Mouse (Mus musculus): Measurements from ENCODE around the gene Igfbp3. TPM values are rescaled to one million over a fixed set of nuclear protein-coding genes. Genes with fewer than 3 reads are reported as not detected.
A peak's percentile ranks its signal among the peaks of the same experiment; 100 is the strongest.
"Not testable (repeated sequence)": the region's sequence is repeated elsewhere in the genome, so short reads cannot be mapped to it uniquely, and the experiment has no call there.

The Igfbp3 gene
- 10 to 100 TPM; 10.3 to 14.5 (median 11.6) TPM for total RNA-seq (2022)

DNA sequence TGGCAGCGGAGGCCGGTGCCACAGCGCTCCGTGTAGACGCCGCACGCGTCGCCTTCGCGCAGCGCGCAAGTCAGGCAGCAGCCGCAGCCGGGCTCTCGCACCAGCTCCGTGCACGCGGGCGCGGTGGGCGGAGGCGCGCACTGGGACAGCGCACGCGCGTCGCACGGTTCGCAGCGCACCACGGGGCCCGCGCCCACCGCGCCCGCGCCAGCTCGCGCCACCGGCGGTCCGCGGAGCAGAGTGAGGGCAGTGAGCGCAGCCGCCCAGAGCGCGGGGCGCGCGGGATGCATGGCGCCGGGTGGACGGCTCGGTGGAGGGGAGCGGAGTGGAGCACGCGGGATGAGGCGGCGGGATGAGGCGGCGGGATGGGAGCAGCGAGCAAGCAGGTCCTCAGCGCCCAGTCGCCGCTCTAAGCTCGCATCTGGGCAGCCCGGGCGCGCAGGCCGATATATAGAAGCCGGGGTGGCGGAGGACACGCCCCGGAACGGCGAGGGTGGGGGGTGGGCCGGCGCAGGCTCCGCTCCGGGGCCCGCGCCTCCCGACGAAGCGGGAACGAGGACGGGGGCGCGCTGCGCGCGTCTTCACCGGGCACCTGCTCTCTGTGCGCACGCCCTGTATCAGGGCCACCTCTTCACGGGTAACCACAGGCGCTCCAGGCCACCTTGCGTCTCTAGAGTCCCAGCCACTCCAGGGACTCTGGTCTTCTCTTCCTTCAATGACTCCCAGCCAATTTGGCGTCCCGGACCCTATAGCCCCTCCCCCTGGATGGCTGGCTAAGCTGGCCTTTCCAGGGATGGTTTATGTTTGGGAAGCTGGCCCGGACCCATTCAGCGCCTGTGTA lies at the start of gene Igfbp3:
Gene Igfbp3 (minus strand): TSS at position 423 of the 841 bp plus-strand sequence.
- DNase-seq (ENCODE audit: low spot score in 2 of 2) = peak; percentile 58 to 80

DNA sequence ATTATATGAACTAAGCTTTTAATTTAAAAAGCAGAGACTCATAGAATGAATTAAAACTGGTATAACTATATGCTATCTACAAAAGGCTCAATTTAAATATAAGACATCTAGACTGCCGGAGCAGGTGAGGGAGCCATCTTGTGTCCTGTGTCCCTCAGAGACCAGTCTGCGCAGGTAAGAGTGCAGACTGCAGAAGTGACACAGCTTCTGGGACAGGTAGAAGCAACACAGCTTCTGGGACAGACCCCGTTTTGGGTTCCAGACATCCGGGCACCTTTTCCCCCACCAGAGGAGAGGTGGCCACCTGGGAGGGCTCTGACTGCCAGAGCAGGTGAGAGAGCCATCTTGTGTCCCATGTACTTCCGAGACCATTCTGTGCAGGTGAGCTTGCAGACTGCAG lies 37.1 kb upstream of the Igfbp3 start:
- no peak for DNase-seq (ENCODE audit: low spot score in 2 of 2)

GRCm38 (mm10) chr11:7250415-7250814 lies 36.7 kb upstream of the Igfbp3 start:
- no peak for DNase-seq (ENCODE audit: low spot score in 2 of 2)

GRCm38 (mm10) chr11:7244782-7245181 lies 31.1 kb upstream of the Igfbp3 start:
- no peak for DNase-seq (ENCODE audit: low spot score in 2 of 2)

DNA sequence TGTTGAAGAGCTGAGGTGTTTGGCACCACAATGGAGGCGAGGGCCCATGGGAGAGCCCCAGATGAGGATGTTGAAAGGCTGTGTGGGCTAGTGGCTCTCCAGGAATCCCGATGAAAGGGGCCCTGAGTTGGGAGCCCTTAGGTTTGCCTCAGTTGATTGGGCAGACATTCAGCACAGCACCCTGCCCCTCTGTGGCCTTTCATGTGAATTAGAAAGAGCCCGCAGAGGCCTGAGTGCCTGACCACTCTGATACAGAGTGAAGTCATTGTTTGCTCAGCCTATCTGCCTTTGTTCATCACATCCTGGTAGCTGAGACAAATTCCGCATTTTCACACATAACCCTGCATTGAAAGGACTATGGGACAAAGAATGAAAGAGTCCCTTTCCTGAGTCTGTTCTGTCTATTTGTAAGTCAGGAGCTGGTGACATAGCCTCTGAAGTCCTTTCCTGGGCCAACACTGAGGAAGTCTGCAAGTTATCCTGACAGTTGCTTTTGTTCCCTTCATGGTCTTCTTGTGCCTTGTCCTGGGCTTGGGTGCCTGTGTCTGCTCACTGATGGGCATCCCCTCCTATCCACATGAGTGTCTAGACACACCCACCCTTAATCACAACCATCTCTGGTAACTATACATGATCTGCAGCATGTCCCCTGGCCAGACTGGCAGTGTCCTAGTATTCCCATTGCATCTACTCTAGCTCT lies 25.5 kb upstream of the Igfbp3 start:
- no peak for DNase-seq (ENCODE audit: low spot score in 2 of 2)

GRCm38 (mm10) chr11:7238546-7238945 lies 24.8 kb upstream of the Igfbp3 start:
- DNase-seq (ENCODE audit: low spot score in 2 of 2) = no peak

DNA sequence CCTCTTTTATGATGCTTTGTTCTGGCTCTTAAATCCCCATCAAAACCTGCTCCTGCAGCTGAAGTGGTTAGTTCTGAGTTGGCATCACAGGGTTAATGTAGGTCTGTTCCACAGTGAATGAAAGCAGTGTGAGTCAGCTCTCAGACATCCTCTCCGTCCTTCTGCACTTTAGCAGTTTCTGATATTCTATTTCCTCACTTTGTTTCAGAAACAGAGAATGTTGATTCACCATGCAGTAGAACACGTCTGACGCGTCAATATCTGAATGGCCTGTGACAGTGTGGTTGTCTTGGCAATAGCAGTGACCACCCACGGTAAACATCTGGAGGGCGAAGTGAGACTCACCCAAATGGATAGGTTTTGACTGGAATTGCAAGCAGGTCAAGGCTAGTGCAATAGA lies 24.0 kb upstream of the Igfbp3 start:
- no peak for DNase-seq (ENCODE audit: low spot score in 2 of 2)

- no peak for DNase-seq (ENCODE audit: low spot score in 2 of 2)
Measured at GRCm38 (mm10) chr11:7236751-7237150, 23.0 kb upstream of the Igfbp3 start.

DNA sequence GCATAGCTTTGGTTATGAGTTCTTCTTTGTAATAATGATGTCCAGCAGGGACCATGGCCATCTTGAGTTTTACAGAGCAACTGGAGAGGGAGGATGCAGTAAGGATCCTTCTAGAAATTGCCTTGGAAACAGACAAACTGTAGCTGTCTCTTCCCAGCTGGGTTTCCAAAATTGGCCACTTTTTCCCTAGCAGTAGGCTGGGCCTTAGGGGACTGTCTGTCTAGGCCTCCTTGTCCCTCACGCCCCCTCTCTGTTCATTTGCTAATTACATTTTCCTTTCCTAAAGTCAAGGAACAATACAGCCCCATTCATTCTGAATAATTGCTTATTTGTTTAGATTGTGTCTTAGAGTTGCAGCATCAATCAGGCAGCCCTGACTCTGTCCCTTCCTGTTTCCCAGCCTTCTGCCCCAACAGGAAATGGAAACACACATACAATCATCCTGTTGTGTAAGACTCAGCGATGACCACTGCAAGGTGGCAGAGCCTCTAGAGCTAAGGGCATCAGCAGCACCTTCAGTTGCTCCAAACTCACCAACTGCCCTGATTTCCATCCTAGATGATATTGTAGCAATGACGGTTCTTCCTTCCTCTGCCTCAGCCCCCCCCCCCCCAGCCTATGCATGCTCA lies 21.4 kb upstream of the Igfbp3 start:
- DNase-seq (ENCODE audit: low spot score in 2 of 2) = no peak

DNA sequence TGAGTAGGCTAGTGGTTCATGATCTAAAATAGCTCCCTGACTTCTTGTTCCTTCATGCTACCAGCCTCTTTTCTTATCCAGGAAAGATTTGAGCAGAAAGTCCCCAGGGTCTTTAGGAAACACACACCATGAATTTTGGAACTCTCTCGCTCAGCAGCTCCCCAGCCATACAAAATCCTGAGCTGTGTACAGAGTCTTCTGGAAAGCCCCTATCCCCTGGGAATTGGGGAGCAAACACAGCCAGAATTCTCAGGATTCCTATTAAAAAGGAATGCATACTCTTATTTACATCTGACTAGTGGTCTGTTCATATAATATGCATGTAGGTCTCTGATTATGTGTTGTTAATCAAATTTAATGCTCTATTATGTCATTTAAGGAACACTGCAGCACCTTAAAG lies 20.7 kb upstream of the Igfbp3 start:
- no peak for DNase-seq (ENCODE audit: low spot score in 2 of 2)

- no peak for DNase-seq (ENCODE audit: low spot score in 2 of 2)
Measured at GRCm38 (mm10) chr11:7233333-7233732, 19.6 kb upstream of the Igfbp3 start.

- no peak for DNase-seq (ENCODE audit: low spot score in 2 of 2)
Measured at GRCm38 (mm10) chr11:7231958-7232357, 18.2 kb upstream of the Igfbp3 start.

DNA sequence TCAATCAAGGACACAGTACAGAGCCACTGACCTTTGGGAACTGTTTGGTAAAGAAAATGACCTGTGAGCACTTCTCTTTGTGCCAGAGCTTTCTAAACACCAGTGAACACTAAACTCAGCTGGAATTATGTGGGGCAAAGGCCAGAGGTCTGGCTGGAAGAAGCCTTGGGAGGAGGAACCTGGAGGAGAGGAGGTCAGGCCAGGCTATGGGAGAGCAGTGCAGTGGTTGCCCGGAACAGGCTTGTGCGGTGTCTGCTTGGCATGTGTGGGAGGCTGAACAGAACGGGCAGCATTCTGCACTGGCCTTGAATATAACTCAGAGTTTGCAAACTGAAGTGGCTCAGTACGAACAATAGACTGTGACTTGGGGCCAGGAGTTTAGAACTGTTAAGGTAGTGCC lies 16.3 kb upstream of the Igfbp3 start:
- no peak for DNase-seq (ENCODE audit: low spot score in 2 of 2)

GRCm38 (mm10) chr11:7228107-7228506 lies 14.4 kb upstream of the Igfbp3 start:
- DNase-seq (ENCODE audit: low spot score in 2 of 2) = no peak

DNA sequence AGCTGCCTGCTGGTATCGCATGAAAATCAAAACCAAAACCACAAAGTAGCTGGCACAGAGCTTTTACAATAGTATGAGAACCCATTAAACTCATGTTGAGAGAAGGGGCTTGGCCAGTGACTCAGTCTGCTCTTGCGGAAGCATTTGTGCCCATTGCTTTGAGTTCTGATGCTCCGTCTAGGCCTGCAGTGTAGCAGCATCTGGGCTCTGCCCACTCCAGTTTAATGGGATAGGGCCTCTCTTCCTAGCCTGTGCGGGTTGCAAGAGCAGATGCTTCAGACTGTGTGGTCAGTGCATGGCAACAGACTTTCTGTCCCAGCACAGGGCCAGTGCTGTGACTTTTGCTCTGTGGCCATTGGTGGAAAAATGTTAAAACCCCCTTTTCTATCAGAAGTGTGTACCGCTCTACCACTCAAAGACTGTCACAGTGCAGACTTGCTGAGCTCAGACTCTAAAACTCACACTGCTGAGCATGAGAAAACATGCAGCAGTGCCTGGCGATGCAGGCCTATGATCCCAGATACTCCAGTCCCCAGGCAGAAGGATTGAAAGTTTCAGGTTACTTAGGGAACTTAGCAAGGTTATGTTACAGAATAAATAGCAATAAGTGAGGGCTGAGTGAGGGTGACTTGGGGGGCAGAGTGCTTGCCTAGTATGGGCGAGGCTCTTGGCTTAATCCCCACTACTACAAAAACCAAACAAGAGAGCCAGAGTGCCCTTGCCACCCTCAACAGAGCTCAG lies 13.3 kb upstream of the Igfbp3 start:
- DNase-seq (ENCODE audit: low spot score in 2 of 2) = no peak

GRCm38 (mm10) chr11:7226200-7226599 lies 12.5 kb upstream of the Igfbp3 start:
- DNase-seq (ENCODE audit: low spot score in 2 of 2) = peak; percentile 61 to 63

DNA sequence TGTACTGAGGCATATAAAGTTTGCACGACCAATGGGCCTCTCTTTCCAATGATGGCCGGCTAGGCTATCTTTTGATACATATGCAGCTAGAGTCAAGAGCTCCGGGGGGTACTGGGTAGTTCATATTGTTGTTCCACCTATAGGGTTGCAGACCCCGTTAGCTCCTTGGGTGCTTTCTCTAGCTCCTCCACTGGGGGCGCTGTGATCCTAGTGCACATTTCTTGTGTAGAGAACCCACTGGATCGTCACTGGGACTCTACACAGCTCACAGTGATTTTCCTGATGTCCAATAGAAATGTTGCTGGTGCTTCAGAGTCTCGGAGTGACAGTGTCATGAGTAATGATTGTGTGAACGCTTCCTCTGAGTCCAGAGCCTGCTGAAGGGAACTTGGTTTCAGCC lies 8.1 kb upstream of the Igfbp3 start:
- DNase-seq (ENCODE audit: low spot score in 2 of 2) = not testable (repeated sequence)

DNA sequence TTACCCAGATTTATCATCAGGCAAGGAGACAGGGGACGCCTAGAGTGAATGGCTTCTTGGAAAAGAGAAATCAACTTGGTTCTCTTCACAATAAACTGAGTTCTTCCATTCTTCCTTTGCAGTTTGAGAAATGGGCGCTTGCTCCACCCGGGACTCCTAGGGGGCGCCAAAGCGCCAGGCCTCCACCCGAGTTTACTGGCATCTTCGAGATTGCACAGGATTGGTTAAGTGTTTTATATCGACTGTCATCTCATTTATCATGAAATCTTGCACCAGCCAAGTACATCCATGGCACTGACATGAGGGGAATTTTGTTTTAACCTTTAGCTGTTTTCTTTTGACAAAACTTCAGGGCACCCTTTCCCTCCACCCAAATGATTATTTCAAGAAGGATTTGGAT lies 2.0 kb upstream of the Igfbp3 start:
- DNase-seq (ENCODE audit: low spot score in 2 of 2) = peak in 1 of 2 experiments; percentile 68

DNA sequence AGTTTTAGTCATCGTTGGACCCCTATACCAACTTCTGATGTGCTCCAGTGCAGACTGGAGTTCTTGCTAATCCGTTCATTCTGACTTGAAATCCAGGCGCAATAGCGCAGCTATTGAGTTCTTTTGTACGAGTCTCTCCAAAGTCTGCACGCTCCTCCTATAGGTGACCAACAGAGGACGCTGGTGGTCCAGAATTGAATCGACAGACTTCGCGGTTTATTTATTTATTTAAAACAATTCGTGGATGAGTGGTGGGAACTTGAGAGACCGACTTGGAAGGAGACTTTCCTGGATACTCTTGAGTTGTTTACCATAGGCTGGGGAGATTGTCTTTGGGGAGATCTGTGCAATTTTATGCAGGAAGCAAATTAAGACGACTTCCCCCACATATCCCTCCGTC lies 1.0 kb upstream of the Igfbp3 start:
- peak; percentile 46 to 71 for DNase-seq (ENCODE audit: low spot score in 2 of 2)

DNA sequence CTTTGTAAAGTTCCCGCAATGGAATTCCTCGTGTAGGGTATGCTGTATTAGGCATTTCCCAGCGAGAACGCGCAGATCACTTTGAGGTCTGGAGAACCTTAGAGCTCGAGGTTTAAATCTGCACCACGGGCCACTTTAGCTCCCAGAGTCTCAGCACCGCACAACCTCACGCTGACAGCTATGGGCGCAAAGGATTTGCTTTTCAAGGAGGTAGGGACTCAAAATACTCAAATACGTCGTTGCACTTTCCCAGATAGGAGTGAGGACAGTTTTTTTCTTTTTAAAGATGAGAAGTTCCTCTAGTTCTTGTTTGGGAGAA lies 578 bp upstream of the Igfbp3 start:
- no peak for DNase-seq (ENCODE audit: low spot score in 2 of 2)

DNA sequence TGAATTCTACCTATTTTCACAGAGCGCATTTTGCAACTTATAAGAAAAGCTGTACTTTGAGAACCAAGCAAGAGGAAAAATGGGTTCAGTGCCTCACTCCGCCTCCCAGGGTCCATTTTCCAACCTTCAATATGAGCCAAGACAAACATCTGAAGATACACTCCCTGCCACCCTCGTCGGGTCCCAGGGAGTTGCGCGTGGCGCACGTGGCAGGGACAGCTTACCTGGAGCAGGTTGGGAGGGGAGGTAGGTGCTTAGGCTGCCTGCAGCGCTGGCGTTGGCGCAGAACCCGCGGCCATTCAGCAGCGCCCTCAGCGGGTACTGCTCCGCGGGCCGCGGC lies 592 bp downstream of the Igfbp3 start:
- DNase-seq (ENCODE audit: low spot score in 2 of 2) = no peak
